Comparison of ENCODE assay signal across 25 mouse cellular contexts in the genomic region with DNA sequence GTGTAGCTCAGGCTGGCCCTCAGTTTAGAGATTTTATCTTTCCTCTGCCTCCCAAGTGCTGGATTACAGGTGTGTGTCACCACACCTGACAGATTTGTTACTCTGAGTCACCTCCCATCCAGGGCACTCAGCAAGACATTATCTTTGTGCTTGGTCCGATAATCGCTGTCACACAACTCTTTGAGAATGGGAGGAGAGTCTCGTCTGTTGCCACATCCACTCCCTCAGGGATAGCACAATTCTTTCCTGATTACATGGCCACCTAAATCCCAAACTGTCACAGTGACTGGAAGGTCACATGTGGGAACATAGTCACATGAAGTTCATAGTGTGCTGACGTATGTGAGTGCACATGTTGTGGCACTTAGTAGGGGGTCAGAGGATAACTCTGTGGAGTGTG. TPM values are rescaled to one million over a fixed set of nuclear protein-coding genes. Genes with fewer than 3 reads are reported as not detected.
DNase-seq lines count a peak whose midpoint lies in the region; ATAC-seq and TF ChIP-seq lines count a peak whose summit lies in the region.
"Had no signal": no experiment of that assay in that cellular context is flagged by ENCODE, and none has a peak within 500 bp of the region (broad histone marks: within the 10 kb centered on the region; RNA-seq: fewer than 3 reads in every experiment).

No protein-coding gene starts in this region.

- DNase-seq in gonadal fat pad, adult 2 months (ENCODE audit: low read depth), result peak; percentile 83
- no peak for DNase-seq in urinary bladder, adult 2 months (ENCODE audit: low spot score)
- DNase-seq: adrenal gland, adult 2 months; adrenal gland, postnatal 10 days; adrenal gland, postnatal 25 days; cerebellum, adult 11 months; cerebellum, adult 18-20 months; cerebellum, adult 8-10 months; cerebellum, adult 9-11 months; cerebellum, postnatal 14 days; cerebellum, postnatal 36 days; embryo, embryonic 11 days; forebrain, postnatal 0 days had no signal

- H3K27ac ChIP-seq in bone marrow, adult 2 months (ENCODE audit: control insufficient read depth, insufficient read depth, low read depth, low read length, poor library complexity), result 0 out of 2 replicates have a peak overlapping the region, but pooled peaks have one; percentile 9
- H3K27ac ChIP-seq in brown adipose tissue, adult 24 weeks (replicated peaks; ENCODE audit: low read depth, low read length), result peak overlapping the region; percentile 77
- H3K27ac ChIP-seq: embryonic facial prominence, embryonic 13.5 days; embryonic facial prominence, embryonic 15.5 days; forebrain, embryonic 13.5 days; forebrain, embryonic 15.5 days had no signal

- H3K4me3 ChIP-seq in megakaryocyte, embryonic 14.5 days (replicated peaks), result peak overlapping the region; percentile 9
- H3K4me3 ChIP-seq in bone marrow, adult 2 months (replicated peaks; ENCODE audit: control insufficient read depth, low read depth, low read length), result no peak overlapping the region
- H3K4me3 ChIP-seq in brown adipose tissue, adult 24 weeks (ENCODE audit: insufficient read depth, low read depth, low read length), result no peak overlapping the region
- H3K4me3 ChIP-seq: embryonic facial prominence, embryonic 13.5 days; embryonic facial prominence, embryonic 15.5 days; forebrain, embryonic 13.5 days; forebrain, embryonic 15.5 days had no signal

- TF ChIP-seq POLR2A in bone marrow, adult 2 months (IDR thresholded peaks at IDR 0.05; ENCODE audit: borderline replicate concordance, control insufficient read depth, low read depth, low read length), result no peak

- no peaks in the 10 kb centered on the region for H3K36me3 ChIP-seq in megakaryocyte, embryonic 14.5 days (replicated peaks; ENCODE audit: low read length)
- H3K36me3 ChIP-seq: embryonic facial prominence, embryonic 13.5 days; embryonic facial prominence, embryonic 15.5 days; forebrain, embryonic 15.5 days had no signal

- 82% methylated on average over 4 of the region's 4 CpGs for WGBS in bone marrow, adult 2 months

- no peak for TF ChIP-seq CTCF in bone marrow, adult 2 months (IDR thresholded peaks at IDR 0.05; ENCODE audit: control insufficient read depth, insufficient read depth, low read length)

- ATAC-seq in megakaryocyte, adult 5-6 weeks (ENCODE audit: poor library complexity, severe bottlenecking), result no peak
- ATAC-seq in erythroblast, adult 5-6 weeks (replicated peaks; ENCODE audit: low FRiP score, poor library complexity, severe bottlenecking), result no peak
- ATAC-seq in erythroid progenitor cell, adult 5-6 weeks (replicated peaks; ENCODE audit: low FRiP score, poor library complexity, severe bottlenecking), result no peak
- ATAC-seq: forebrain, embryonic 13.5 days; forebrain, embryonic 15.5 days; forebrain, postnatal 0 days had no signal

- H3K27me3 ChIP-seq in megakaryocyte, embryonic 14.5 days (replicated peaks), result peaks cover 45% of the 10 kb centered on the region

- peaks cover 17% of the 10 kb centered on the region for H3K9me3 ChIP-seq in megakaryocyte, embryonic 14.5 days
- H3K9me3 ChIP-seq: embryonic facial prominence, embryonic 13.5 days; embryonic facial prominence, embryonic 15.5 days; forebrain, embryonic 13.5 days; forebrain, embryonic 15.5 days had no signal

- peaks cover 14% of the 10 kb centered on the region; the same call in 1 of the 2 replicates for H3K4me1 ChIP-seq in megakaryocyte, embryonic 14.5 days
- H3K4me1 ChIP-seq in bone marrow, adult 2 months (ENCODE audit: control insufficient read depth, insufficient read depth, low read length), result peaks cover 17% of the 10 kb centered on the region
- no peaks in the 10 kb centered on the region for H3K4me1 ChIP-seq in brown adipose tissue, adult 24 weeks (ENCODE audit: control insufficient read depth, insufficient read depth, insufficient read length, low read length)

RNA-seq across cellular contexts. Expression of a gene that starts 3.4 kb away (rescaled TPM):
- 1.1 and 9.9 TPM in 2 replicates for polyA plus RNA-seq in megakaryocyte, embryonic 14.5 days (2012; ENCODE audit: insufficient read depth, low replicate concordance)
- total RNA-seq in megakaryocyte, adult 5-6 weeks (2015), result 346 and 350 TPM in 2 replicates
- 290 and 300 TPM in 2 replicates for total RNA-seq in megakaryocyte, adult 5-6 weeks (2017)
- 21.1 and 70.1 TPM in 2 replicates for polyA plus RNA-seq in bone marrow, adult 2 months (2011; ENCODE audit: insufficient read depth, insufficient read length, low replicate concordance, missing spikeins)
- 175 and 251 TPM in 2 replicates for polyA plus RNA-seq in brown adipose tissue, adult 24 weeks (2012; ENCODE audit: insufficient read depth, insufficient read length, missing spikeins)
- 21.5 and 35.8 TPM in 2 replicates for polyA plus RNA-seq in gonadal fat pad, adult 2 months (2012; rRNA removed)
- total RNA-seq in erythroblast, adult 5-6 weeks (2015; ENCODE audit: low replicate concordance), result 44.2 and 65.4 TPM in 2 replicates
- 49.7 and 54.4 TPM in 2 replicates for total RNA-seq in erythroblast, adult 5-6 weeks (2017; ENCODE audit: low replicate concordance)
- 14.3 and 15.9 TPM in 2 replicates for polyA plus RNA-seq in urinary bladder, adult 2 months (2012; rRNA removed)
- 31.0 and 37.7 TPM in 2 replicates for total RNA-seq in erythroid progenitor cell, adult 5-6 weeks (2015; ENCODE audit: low replicate concordance)
- total RNA-seq in erythroid progenitor cell, adult 5-6 weeks (2017; ENCODE audit: low replicate concordance), result 17.2 and 24.4 TPM in 2 replicates
- total RNA-seq: MEL had no signal
- polyA plus RNA-seq: C2C12 had no signal
